Mouse (Mus musculus) liver, embryonic 14.5 days (tissue): ENCODE data around the gene Klhl32.

ENCODE experiments used
- CTCF ChIP-seq: IDR thresholded peaks from 2 replicates; pipeline ENCODE4 v1.5.1; 2016; ENCODE audit warnings: antibody characterized with exemption, low read depth, control low read depth
- EP300 ChIP-seq: IDR thresholded peaks from 2 replicates; pipeline ENCODE4 v1.6.1; 2016; ENCODE audit warnings: antibody characterized with exemption, low read depth

DNA sequence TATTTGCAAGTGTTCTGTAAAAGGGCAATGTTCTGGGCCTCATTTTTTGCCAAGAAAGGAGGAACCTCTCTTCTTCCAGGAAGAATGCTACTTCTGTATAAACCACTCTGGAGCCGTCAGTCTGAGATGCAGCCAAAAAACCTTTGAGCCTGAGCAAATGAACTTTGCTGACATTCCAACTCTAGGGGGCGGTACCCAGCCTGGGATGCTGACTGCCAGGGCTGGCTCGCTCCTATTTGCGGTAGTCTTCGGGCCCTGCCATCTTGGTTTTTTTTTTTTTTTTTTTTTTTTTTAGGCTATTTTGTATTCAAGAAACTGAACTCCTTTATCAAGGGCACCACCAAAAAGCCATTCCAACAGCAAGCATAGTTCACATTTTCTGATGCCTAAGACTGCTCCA is 230.5 kb downstream of the Klhl32 start:
- TF ChIP-seq CTCF = peak; percentile 30; the same call in 1 of the 2 replicates
- no peak for TF ChIP-seq EP300
